Mouse (Mus musculus) midbrain, embryonic 11.5 days (tissue): ENCODE results near the gene Tas1r3. TPM values are rescaled to one million over a fixed set of nuclear protein-coding genes. Genes with fewer than 3 reads are reported as not detected.

Source experiments
- ATAC-seq: fragments of 200-750 bp; cut with Nextera tagmentation; 2 replicates; pipeline ENCODE4 v1.8.0; 2017; ENCODE audit warnings: moderate TSS enrichment, moderate library complexity; ENCODE audit not compliant: low FRiP score
- DNase-seq: peaks from one replicate; pipeline ENCODE4 v3.0.0; 2015; ENCODE audit warnings: low spot score; ENCODE audit errors: missing footprints
- H3K27ac ChIP-seq: fragments of 300-500 bp; sonication (generic); 2 replicates; pipeline ENCODE4 v1.5.1; 2014; ENCODE audit warnings: low read depth, low read length
- H3K27me3 ChIP-seq: fragments of 300-500 bp; sonication (generic); 2 replicates; pipeline ENCODE4 v1.6.1; 2014; ENCODE audit warnings: mild to moderate bottlenecking, low read length, moderate library complexity, mixed read lengths; ENCODE audit not compliant: control insufficient read depth, insufficient read depth
- H3K36me3 ChIP-seq: fragments of 300-500 bp; sonication (generic); 2 replicates; pipeline ENCODE4 v1.6.1; 2014; ENCODE audit warnings: mild to moderate bottlenecking, low read length, moderate library complexity, mixed read lengths; ENCODE audit not compliant: control insufficient read depth, insufficient read depth
- H3K4me1 ChIP-seq: fragments of 300-500 bp; sonication (generic); 2 replicates; pipeline ENCODE4 v1.6.1; 2014; ENCODE audit warnings: low read length; ENCODE audit not compliant: control insufficient read depth, insufficient read depth
- H3K4me2 ChIP-seq: fragments of 300-500 bp; sonication (generic); 2 replicates; pipeline ENCODE4 v1.6.1; 2014; ENCODE audit warnings: mild to moderate bottlenecking, moderate library complexity
- H3K4me3 ChIP-seq: fragments of 300-500 bp; sonication (generic); 2 replicates; pipeline ENCODE4 v1.5.1; 2014; ENCODE audit warnings: low read depth, low read length
- H3K9ac ChIP-seq: fragments of 300-500 bp; sonication (generic); 2 replicates; pipeline ENCODE4 v1.6.1; 2014; ENCODE audit warnings: low read length
- H3K9me3 ChIP-seq: fragments of 300-500 bp; sonication (generic); 2 replicates; pipeline ENCODE4 v1.6.1; 2016; ENCODE audit warnings: low read length; ENCODE audit not compliant: control insufficient read depth
- WGBS: fragments of 180-500 bp; shearing (Covaris S2); extraction: QIAGEN DNeasy Blood & Tissue Kit; methylation state at CpG from one replicate; pipeline ENCODE4 v1.1.7; 2014; 5-methylcytosine and 5-hydroxymethylcytosine counted together
- polyA plus RNA-seq: library from polyadenylated mRNA; unstranded; fragments of >200 nt; fragmentation: Nextera tagmentation; extraction: Ambion mirVana; gene quantifications from 2 replicates; pipeline ENCODE4 v1.2.1, GENCODE M21; 2014

Tas1r3 gene
- polyA plus RNA-seq, 1 experiment from 2014 or later: 0.34 TPM

- Histone ChIP-seq H3K9me3 (no peaks in the 10 kb centered on the region), H3K27me3 (no peaks in the 10 kb centered on the region), H3K4me2 (no peak overlapping the region), H3K36me3 (no peaks in the 10 kb centered on the region), H3K9ac (no peak overlapping the region), H3K4me1 (peaks cover 22% of the 10 kb centered on the region), H3K27ac (no peak overlapping the region), H3K4me3 (no peak overlapping the region)
- DNase-seq (no peak), ATAC-seq (no peak)
- 90% methylated on average over 3 of the region's 3 CpGs for whole genome bisulfite sequencing
Measured at GRCm38 (mm10) chr4:155849792-155850451, 13.2 kb downstream of the Tas1r3 start.

- no peak overlapping the region for H3K4me3 ChIP-seq
- H3K9ac ChIP-seq: no peak overlapping the region; the same call in 1 of the 2 replicates
- no peak overlapping the region for H3K4me2 ChIP-seq
- no peaks in the 10 kb centered on the region for H3K27me3 ChIP-seq
- ATAC-seq: no peak
- no peak for DNase-seq
- no peaks in the 10 kb centered on the region for H3K36me3 ChIP-seq
- peaks cover 22% of the 10 kb centered on the region for H3K4me1 ChIP-seq
- no peaks in the 10 kb centered on the region for H3K9me3 ChIP-seq
- 97% methylated on average over 2 of the region's 2 CpGs for WGBS
- no peak overlapping the region for H3K27ac ChIP-seq
Measured at GRCm38 (mm10) chr4:155849391-155849790, 13.8 kb downstream of the Tas1r3 start.

- H3K4me1 ChIP-seq: peaks cover 22% of the 10 kb centered on the region
- no peaks in the 10 kb centered on the region for H3K9me3 ChIP-seq
- H3K9ac ChIP-seq: peak overlapping the region; percentile 91
- H3K36me3 ChIP-seq: no peaks in the 10 kb centered on the region
- no peak overlapping the region for H3K27ac ChIP-seq
- H3K4me3 ChIP-seq: peak overlapping the region; percentile 91
- H3K27me3 ChIP-seq: no peaks in the 10 kb centered on the region
- peak overlapping the region; percentile 94 for H3K4me2 ChIP-seq
- 58% methylated on average over 7 of the region's 7 CpGs for WGBS
- ATAC-seq (no peak), DNase-seq (no peak)
Measured at GRCm38 (mm10) chr4:155848434-155849095, 14.6 kb downstream of the Tas1r3 start.

GRCm38 (mm10) chr4:155847591-155848352 lies 15.4 kb downstream of the Tas1r3 start:
- peak; percentile 93 for DNase-seq
- peak overlapping the region; percentile 91 for H3K9ac ChIP-seq
- ATAC-seq: peak; percentile 75
- H3K4me3 ChIP-seq: peak overlapping the region; percentile 91
- H3K4me1 ChIP-seq: peaks cover 22% of the 10 kb centered on the region
- no peaks in the 10 kb centered on the region for H3K36me3 ChIP-seq
- H3K27me3 ChIP-seq: no peaks in the 10 kb centered on the region
- peak overlapping the region; percentile 30 for H3K27ac ChIP-seq
- no peaks in the 10 kb centered on the region for H3K9me3 ChIP-seq
- peak overlapping the region; percentile 94 for H3K4me2 ChIP-seq
- WGBS: 2% methylated on average over 62 of the region's 69 CpGs

- 3% methylated on average over 54 of the region's 65 CpGs for WGBS
- peak; percentile 94 for ATAC-seq
Measured at GRCm38 (mm10) chr4:155846871-155847578, 16.1 kb downstream of the Tas1r3 start, which contains the start of gene Dvl1. Dvl1 (plus strand) TSS chr4:155847402.

GRCm38 (mm10) chr4:155843231-155843630 lies 19.9 kb downstream of the Tas1r3 start:
- no peak for ATAC-seq

More at GRCm38 (mm10) chr4:155846871-155847578, 16.1 kb downstream of the Tas1r3 start, which contains the start of gene Dvl1:
- peak within 1 kb of the TSS; percentile 91 for H3K4me3 ChIP-seq
- peak within 1 kb of the TSS; percentile 91 for H3K9ac ChIP-seq
- H3K9me3 ChIP-seq: no peaks in the 10 kb centered on the region
- peak; percentile 100 for DNase-seq
- peak within 1 kb of the TSS; percentile 94 for H3K4me2 ChIP-seq
- H3K4me1 ChIP-seq: peaks cover 22% of the 10 kb centered on the region
- no peaks in the 10 kb centered on the region for H3K27me3 ChIP-seq
- no peaks in the 10 kb centered on the region for H3K36me3 ChIP-seq
- peak within 1 kb of the TSS; percentile 47 for H3K27ac ChIP-seq

GRCm38 (mm10) chr4:155841651-155842270 lies 21.4 kb downstream of the Tas1r3 start:
- Histone ChIP-seq H3K27ac (no peak overlapping the region), H3K4me2 (peak overlapping the region; percentile 76), H3K9me3 (no peaks in the 10 kb centered on the region), H3K4me3 (0 out of 2 replicates have a peak overlapping the region, but pooled peaks have one; percentile 39), H3K4me1 (peaks cover 26% of the 10 kb centered on the region), H3K9ac (no peak overlapping the region), H3K36me3 (no peaks in the 10 kb centered on the region), H3K27me3 (peaks cover 7% of the 10 kb centered on the region; the same call in 1 of the 2 replicates)
- ATAC-seq (no peak), DNase-seq (no peak)
- 37% methylated on average over 37 of the region's 38 CpGs for WGBS

More at GRCm38 (mm10) chr4:155843231-155843630, 19.9 kb downstream of the Tas1r3 start:
- Histone ChIP-seq H3K4me3 (no peak overlapping the region), H3K4me2 (no peak overlapping the region), H3K27ac (no peak overlapping the region), H3K4me1 (peaks cover 32% of the 10 kb centered on the region), H3K9ac (no peak overlapping the region), H3K27me3 (peaks cover 7% of the 10 kb centered on the region; the same call in 1 of the 2 replicates), H3K9me3 (no peaks in the 10 kb centered on the region), H3K36me3 (no peaks in the 10 kb centered on the region)
- DNase-seq: no peak
- WGBS: 95% methylated on average over 5 of the region's 5 CpGs

- H3K9ac ChIP-seq: peak overlapping the region; percentile 73
- H3K36me3 ChIP-seq: no peaks in the 10 kb centered on the region
- H3K9me3 ChIP-seq: no peaks in the 10 kb centered on the region
- DNase-seq (peak; percentile 92), ATAC-seq (peak; percentile 54)
- WGBS: under 1% methylated on average over 32 of the region's 32 CpGs
- H3K4me2 ChIP-seq: peak overlapping the region; percentile 76
- H3K4me3 ChIP-seq: peak overlapping the region; percentile 39
- H3K27ac ChIP-seq: no peak overlapping the region
- H3K27me3 ChIP-seq: peaks cover 7% of the 10 kb centered on the region; the same call in 1 of the 2 replicates
- H3K4me1 ChIP-seq: peaks cover 22% of the 10 kb centered on the region
Measured at GRCm38 (mm10) chr4:155841003-155841454, 22.1 kb downstream of the Tas1r3 start.
